Mouse (Mus musculus) neural tube, embryonic 13.5 days (tissue): ENCODE data around the gene Hkdc1. TPM values are rescaled to one million over a fixed set of nuclear protein-coding genes. Genes with fewer than 3 reads are reported as not detected.

ENCODE experiments used
- ATAC-seq: fragments of 200-750 bp; cut with Nextera tagmentation; 2 replicates; pipeline ENCODE4 v1.8.0; 2017; ENCODE audit warnings: low read depth, mild to moderate bottlenecking, moderate TSS enrichment, moderate library complexity
- H3K27ac ChIP-seq: fragments of 300-500 bp; sonication (generic); replicated peaks from 2 replicates; pipeline ENCODE4 v1.5.1; 2015; ENCODE audit warnings: moderate library complexity, mild to moderate bottlenecking, inconsistent platforms
- H3K27me3 ChIP-seq: fragments of 300-500 bp; sonication (generic); 2 replicates; pipeline ENCODE4 v1.6.1; 2015; ENCODE audit warnings: mild to moderate bottlenecking, inconsistent platforms
- H3K36me3 ChIP-seq: fragments of 300-500 bp; sonication (generic); 2 replicates; pipeline ENCODE4 v1.6.1; 2015; ENCODE audit warnings: mild to moderate bottlenecking, inconsistent platforms
- H3K4me1 ChIP-seq: fragments of 300-500 bp; sonication (generic); replicated peaks from 2 replicates; pipeline ENCODE4 v1.6.1; 2015; ENCODE audit warnings: inconsistent platforms
- H3K4me2 ChIP-seq: fragments of 300-500 bp; sonication (generic); 2 replicates; pipeline ENCODE4 v1.6.1; 2015; ENCODE audit warnings: inconsistent platforms, mild to moderate bottlenecking, moderate library complexity
- H3K4me3 ChIP-seq: fragments of 300-500 bp; sonication (generic); 2 replicates; pipeline ENCODE4 v1.5.1; 2015; ENCODE audit warnings: mild to moderate bottlenecking, inconsistent platforms
- H3K9ac ChIP-seq: fragments of 300-500 bp; sonication (generic); 2 replicates; pipeline ENCODE4 v1.6.1; 2015; ENCODE audit warnings: moderate library complexity, mild to moderate bottlenecking, inconsistent platforms
- H3K9me3 ChIP-seq: fragments of 300-500 bp; sonication (generic); 2 replicates; pipeline ENCODE4 v1.6.1; 2016; ENCODE audit warnings: inconsistent platforms
- WGBS: fragments of 180-500 bp; shearing (Covaris S2); methylation state at CpG from one replicate; pipeline ENCODE4 v1.1.7; 2015; 5-methylcytosine and 5-hydroxymethylcytosine counted together
- polyA plus RNA-seq: library from polyadenylated mRNA; unstranded; fragments of >200 nt; fragmentation: Nextera tagmentation; extraction: Ambion mirVana; gene quantifications from 2 replicates; pipeline ENCODE4 v1.2.1, GENCODE M21; 2015

Gene Hkdc1
- polyA plus RNA-seq, 1 experiment from 2014 or later, result 0.43 TPM

- Histone ChIP-seq H3K36me3 (no peaks in the 10 kb centered on the region), H3K4me3 (no peak overlapping the region), H3K9me3 (no peaks in the 10 kb centered on the region), H3K4me2 (peak overlapping the region; percentile 18), H3K9ac (0 out of 2 replicates have a peak overlapping the region, but pooled peaks have one; percentile 5), H3K27ac (peak overlapping the region; percentile 38; the same call in 1 of the 2 replicates), H3K27me3 (no peaks in the 10 kb centered on the region), H3K4me1 (peaks cover 64% of the 10 kb centered on the region)
- WGBS, result 11% methylated on average over 12 of the region's 12 CpGs
- no peak for ATAC-seq
Measured at GRCm38 (mm10) chr10:62336601-62337578, 85.4 kb downstream of the Hkdc1 start.

DNA sequence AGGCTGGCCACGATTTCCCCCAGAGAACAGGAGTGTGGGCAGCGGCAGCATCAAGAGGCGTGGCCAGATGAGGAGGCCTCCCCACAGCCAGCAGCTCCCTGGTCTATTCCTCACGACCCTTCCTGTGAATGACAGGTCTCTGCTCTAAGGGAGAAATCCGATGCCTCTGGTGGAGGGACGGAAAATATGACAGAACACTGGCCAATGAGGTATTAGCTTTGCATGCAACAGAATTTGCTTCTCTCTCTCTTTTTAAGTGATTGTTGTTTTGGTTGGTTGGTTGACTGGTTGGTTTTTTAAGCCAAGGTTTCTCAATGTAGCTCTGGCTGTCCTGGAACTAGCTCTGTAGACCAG, 86.9 kb downstream of the Hkdc1 start:
- ATAC-seq, result no peak
- no peak overlapping the region for H3K27ac ChIP-seq
- H3K36me3 ChIP-seq, result no peaks in the 10 kb centered on the region
- no peak overlapping the region for H3K4me3 ChIP-seq
- H3K27me3 ChIP-seq, result no peaks in the 10 kb centered on the region
- H3K9me3 ChIP-seq, result no peaks in the 10 kb centered on the region
- peaks cover 55% of the 10 kb centered on the region for H3K4me1 ChIP-seq
- H3K9ac ChIP-seq, result no peak overlapping the region
- H3K4me2 ChIP-seq, result no peak overlapping the region; the same call in 1 of the 2 replicates
- WGBS, result 30% methylated on average over 6 of the region's 6 CpGs

- Histone ChIP-seq H3K4me1 (peaks cover 55% of the 10 kb centered on the region), H3K9ac (no peak overlapping the region), H3K27ac (no peak overlapping the region), H3K4me2 (no peak overlapping the region; the same call in 1 of the 2 replicates), H3K36me3 (no peaks in the 10 kb centered on the region), H3K27me3 (no peaks in the 10 kb centered on the region), H3K9me3 (no peaks in the 10 kb centered on the region), H3K4me3 (no peak overlapping the region)
- WGBS, result 53% methylated on average over 20 of the region's 20 CpGs
- ATAC-seq, result no peak
Measured at GRCm38 (mm10) chr10:62334686-62335422, 87.4 kb downstream of the Hkdc1 start.

DNA sequence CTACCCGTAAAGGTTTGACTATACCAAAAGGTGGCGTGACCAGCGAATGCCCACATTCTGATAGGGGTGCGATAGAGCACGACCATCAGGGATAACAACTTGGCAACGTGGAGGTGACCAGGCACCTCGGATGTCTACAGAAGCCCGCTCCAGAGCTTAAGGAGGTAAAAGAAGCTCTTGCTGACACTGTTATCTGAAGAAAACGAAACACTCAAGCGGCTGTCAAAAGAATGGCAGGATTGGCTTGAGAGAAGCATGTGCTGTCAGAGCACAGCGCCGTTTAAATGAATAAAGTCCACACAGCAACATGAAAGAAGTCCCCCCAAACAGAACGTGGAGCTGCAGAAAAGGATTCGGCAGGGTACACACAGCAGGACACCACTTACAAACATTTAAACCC, 89.0 kb downstream of the Hkdc1 start:
- H3K9ac ChIP-seq, result no peak overlapping the region
- no peak overlapping the region for H3K4me2 ChIP-seq
- no peaks in the 10 kb centered on the region for H3K27me3 ChIP-seq
- no peaks in the 10 kb centered on the region for H3K36me3 ChIP-seq
- no peak overlapping the region for H3K4me3 ChIP-seq
- ATAC-seq, result no peak
- no peaks in the 10 kb centered on the region for H3K9me3 ChIP-seq
- 83% methylated on average over 14 of the region's 14 CpGs for WGBS
- H3K27ac ChIP-seq, result no peak overlapping the region
- peaks cover 43% of the 10 kb centered on the region for H3K4me1 ChIP-seq

Other genes with a start within 250 kb of the Hkdc1 start
- gene Tspan15, start 191.2 kb downstream of the Hkdc1 start, polyA plus RNA-seq, result 19.5 and 22.2 TPM in 2 replicates
- 0.25 TPM in 1 of 2 replicates, not detected in the other for gene Tacr2, start 170.1 kb downstream of the Hkdc1 start, polyA plus RNA-seq
- gene Hk1, start 42.6 kb downstream of the Hkdc1 start, polyA plus RNA-seq, result 96.0 and 103 TPM in 2 replicates
- 1.6 and 1.8 TPM in 2 replicates for gene 4930507D05Rik, start 27.0 kb upstream of the Hkdc1 start, polyA plus RNA-seq
- 20.5 and 21.6 TPM in 2 replicates for gene Supv3l1, start 27.2 kb upstream of the Hkdc1 start, polyA plus RNA-seq
- 67.0 and 69.0 TPM in 2 replicates for gene Vps26a, start 64.3 kb upstream of the Hkdc1 start, polyA plus RNA-seq
- 8.3 TPM in 2 replicates for gene Srgn, start 105.0 kb upstream of the Hkdc1 start, polyA plus RNA-seq
- 73.1 and 77.1 TPM in 2 replicates for gene Kif1bp, start 156.0 kb upstream of the Hkdc1 start, polyA plus RNA-seq
- gene Ddx21, start 179.8 kb upstream of the Hkdc1 start, polyA plus RNA-seq, result 14.9 and 17.1 TPM in 2 replicates
- 88.3 and 96.9 TPM in 2 replicates for gene Ddx50, start 228.7 kb upstream of the Hkdc1 start, polyA plus RNA-seq